Mouse (Mus musculus) midbrain, embryonic 13.5 days (tissue): ENCODE data around the gene Abhd14b. TPM values are rescaled to one million over a fixed set of nuclear protein-coding genes. Genes with fewer than 3 reads are reported as not detected.

Experiments used
- ATAC-seq: fragments of 200-750 bp; cut with Nextera tagmentation; 2 replicates; pipeline ENCODE4 v1.8.0; 2017; ENCODE audit warnings: mild to moderate bottlenecking, moderate TSS enrichment, moderate library complexity
- H3K27ac ChIP-seq: fragments of 300-500 bp; sonication (generic); 2 replicates; pipeline ENCODE4 v1.5.1; 2015; ENCODE audit warnings: inconsistent platforms, mild to moderate bottlenecking, moderate library complexity
- H3K27me3 ChIP-seq: fragments of 300-500 bp; sonication (generic); 2 replicates; pipeline ENCODE4 v1.6.1; 2015; ENCODE audit warnings: mild to moderate bottlenecking, inconsistent platforms
- H3K36me3 ChIP-seq: fragments of 300-500 bp; sonication (generic); 2 replicates; pipeline ENCODE4 v1.6.1; 2015; ENCODE audit warnings: mild to moderate bottlenecking, inconsistent platforms
- H3K4me1 ChIP-seq: fragments of 300-500 bp; sonication (generic); replicated peaks from 2 replicates; pipeline ENCODE4 v1.6.1; 2015; ENCODE audit warnings: inconsistent platforms
- H3K4me2 ChIP-seq: fragments of 300-500 bp; sonication (generic); replicated peaks from 2 replicates; pipeline ENCODE4 v1.6.1; 2015; ENCODE audit warnings: moderate library complexity, mild to moderate bottlenecking, inconsistent platforms
- H3K4me3 ChIP-seq: fragments of 300-500 bp; sonication (generic); replicated peaks from 2 replicates; pipeline ENCODE4 v1.5.1; 2015; ENCODE audit warnings: mild to moderate bottlenecking, inconsistent platforms
- H3K9ac ChIP-seq: fragments of 300-500 bp; sonication (generic); replicated peaks from 2 replicates; pipeline ENCODE4 v1.6.1; 2015; ENCODE audit warnings: mild to moderate bottlenecking, inconsistent platforms
- H3K9me3 ChIP-seq: fragments of 300-500 bp; sonication (generic); 2 replicates; pipeline ENCODE4 v1.6.1; 2016; ENCODE audit warnings: mild to moderate bottlenecking, inconsistent platforms
- WGBS: fragments of 180-500 bp; shearing (Covaris S2); methylation state at CpG from one replicate; pipeline ENCODE4 v1.1.7; 2015; 5-methylcytosine and 5-hydroxymethylcytosine counted together
- polyA plus RNA-seq: library from polyadenylated mRNA; unstranded; fragments of >200 nt; fragmentation: Nextera tagmentation; extraction: Ambion mirVana; gene quantifications from 2 replicates; pipeline ENCODE4 v1.2.1, GENCODE M21; 2015

Gene Abhd14b
- polyA plus RNA-seq, 1 experiment from 2014 or later: 6.0 TPM

- WGBS: 81% methylated on average over 7 of the region's 7 CpGs
- peaks cover 46% of the 10 kb centered on the region for H3K36me3 ChIP-seq
- H3K9ac ChIP-seq: no peak overlapping the region
- no peaks in the 10 kb centered on the region for H3K27me3 ChIP-seq
- no peaks in the 10 kb centered on the region for H3K9me3 ChIP-seq
- peaks cover 23% of the 10 kb centered on the region for H3K4me1 ChIP-seq
- ATAC-seq: no peak
- no peak overlapping the region for H3K4me3 ChIP-seq
- H3K27ac ChIP-seq: no peak overlapping the region
- H3K4me2 ChIP-seq: no peak overlapping the region
These were observed 13.9 kb upstream of the Abhd14b start for GRCm38 (mm10) chr9:106433389-106433788.

GRCm38 (mm10) chr9:106436566-106436965 lies 10.7 kb upstream of the Abhd14b start:
- Histone ChIP-seq H3K27ac (no peak overlapping the region), H3K27me3 (no peaks in the 10 kb centered on the region), H3K4me2 (no peak overlapping the region), H3K9ac (0 out of 2 replicates have a peak overlapping the region, but pooled peaks have one; percentile 14), H3K36me3 (peaks cover 38% of the 10 kb centered on the region), H3K4me1 (peaks cover 18% of the 10 kb centered on the region), H3K4me3 (no peak overlapping the region), H3K9me3 (no peaks in the 10 kb centered on the region)
- 80% methylated on average over 9 of the region's 9 CpGs for whole genome bisulfite sequencing
- ATAC-seq: no peak

GRCm38 (mm10) chr9:106442680-106443079 lies 4.6 kb upstream of the Abhd14b start:
- Histone ChIP-seq H3K36me3 (no peaks in the 10 kb centered on the region), H3K27ac (no peak overlapping the region), H3K9ac (no peak overlapping the region), H3K27me3 (no peaks in the 10 kb centered on the region), H3K4me1 (peaks cover 27% of the 10 kb centered on the region), H3K4me3 (no peak overlapping the region), H3K4me2 (no peak overlapping the region), H3K9me3 (no peaks in the 10 kb centered on the region)
- ATAC-seq: no peak
- WGBS: 75% methylated on average over 5 of the region's 5 CpGs

- ATAC-seq: no peak
- Histone ChIP-seq H3K4me1 (peaks cover 31% of the 10 kb centered on the region), H3K9ac (no peak overlapping the region), H3K27me3 (peaks cover 2% of the 10 kb centered on the region; the same call in 1 of the 2 replicates), H3K9me3 (no peaks in the 10 kb centered on the region), H3K4me3 (no peak overlapping the region), H3K36me3 (no peaks in the 10 kb centered on the region), H3K27ac (no peak overlapping the region), H3K4me2 (0 out of 2 replicates have a peak overlapping the region, but pooled peaks have one; percentile 0)
- 78% methylated on average over 4 of the region's 4 CpGs for WGBS
These were observed 2.4 kb upstream of the Abhd14b start for GRCm38 (mm10) chr9:106444836-106445235.

- peak; percentile 43 for ATAC-seq
- Histone ChIP-seq H3K4me3 (peak overlapping the region; percentile 54), H3K36me3 (no peaks in the 10 kb centered on the region), H3K27me3 (peaks cover 4% of the 10 kb centered on the region; the same call in 1 of the 2 replicates), H3K9ac (0 out of 2 replicates have a peak overlapping the region, but pooled peaks have one; percentile 70), H3K4me2 (peak overlapping the region; percentile 68), H3K4me1 (peaks cover 57% of the 10 kb centered on the region), H3K9me3 (no peaks in the 10 kb centered on the region), H3K27ac (peak overlapping the region; percentile 57)
- 36% methylated on average over 9 of the region's 9 CpGs for WGBS
These were observed 692 bp downstream of the Abhd14b start for GRCm38 (mm10) chr9:106447951-106448350.

GRCm38 (mm10) chr9:106448498-106449031 lies 1.3 kb downstream of the Abhd14b start:
- H3K4me3 ChIP-seq: peak overlapping the region; percentile 40
- H3K36me3 ChIP-seq: no peaks in the 10 kb centered on the region
- peak overlapping the region; percentile 53; the same call in 1 of the 2 replicates for H3K27ac ChIP-seq
- H3K4me2 ChIP-seq: peak overlapping the region; percentile 64
- H3K9me3 ChIP-seq: no peaks in the 10 kb centered on the region
- WGBS: under 1% methylated on average over 23 of the region's 23 CpGs
- peak overlapping the region; percentile 69 for H3K9ac ChIP-seq
- peaks cover 60% of the 10 kb centered on the region for H3K4me1 ChIP-seq
- H3K27me3 ChIP-seq: peaks cover 4% of the 10 kb centered on the region; the same call in 1 of the 2 replicates
- ATAC-seq: peak; percentile 44

- Histone ChIP-seq H3K9me3 (no peaks in the 10 kb centered on the region), H3K36me3 (no peaks in the 10 kb centered on the region), H3K4me2 (no peak overlapping the region), H3K9ac (no peak overlapping the region), H3K4me3 (no peak overlapping the region), H3K27ac (no peak overlapping the region), H3K4me1 (peaks cover 64% of the 10 kb centered on the region), H3K27me3 (peaks cover 4% of the 10 kb centered on the region; the same call in 1 of the 2 replicates)
- whole genome bisulfite sequencing: 92% methylated on average over 8 of the region's 8 CpGs
- ATAC-seq: no peak
These were observed 2.7 kb downstream of the Abhd14b start for GRCm38 (mm10) chr9:106449947-106450346.

- Histone ChIP-seq H3K36me3 (no peaks in the 10 kb centered on the region), H3K27me3 (peaks cover 4% of the 10 kb centered on the region; the same call in 1 of the 2 replicates), H3K9ac (peak overlapping the region; percentile 37; the same call in 1 of the 2 replicates), H3K27ac (no peak overlapping the region), H3K4me1 (peaks cover 71% of the 10 kb centered on the region), H3K4me2 (no peak overlapping the region), H3K9me3 (no peaks in the 10 kb centered on the region), H3K4me3 (no peak overlapping the region)
- ATAC-seq: no peak
- 26% methylated on average over 9 of the region's 9 CpGs for WGBS
These were observed 3.4 kb downstream of the Abhd14b start for GRCm38 (mm10) chr9:106450661-106451060.

GRCm38 (mm10) chr9:106451298-106451697 lies 4.0 kb downstream of the Abhd14b start:
- Histone ChIP-seq H3K36me3 (no peaks in the 10 kb centered on the region), H3K4me2 (no peak overlapping the region), H3K27ac (no peak overlapping the region), H3K4me1 (peaks cover 75% of the 10 kb centered on the region), H3K27me3 (peaks cover 4% of the 10 kb centered on the region; the same call in 1 of the 2 replicates), H3K9ac (no peak overlapping the region), H3K4me3 (no peak overlapping the region), H3K9me3 (no peaks in the 10 kb centered on the region)
- 81% methylated on average over 11 of the region's 11 CpGs for WGBS
- no peak for ATAC-seq

- Histone ChIP-seq H3K4me2 (no peak overlapping the region; the same call in 1 of the 2 replicates), H3K27ac (no peak overlapping the region)
These were observed 4.6 kb downstream of the Abhd14b start for GRCm38 (mm10) chr9:106451899-106452298.

GRCm38 (mm10) chr9:106452351-106452750 lies 5.1 kb downstream of the Abhd14b start:
- peaks cover 4% of the 10 kb centered on the region; the same call in 1 of the 2 replicates for H3K27me3 ChIP-seq
- 17% methylated on average over 6 of the region's 6 CpGs for WGBS
- peak overlapping the region; percentile 97 for H3K27ac ChIP-seq
- no peak for ATAC-seq
- peaks cover 75% of the 10 kb centered on the region for H3K4me1 ChIP-seq
- H3K9me3 ChIP-seq: no peaks in the 10 kb centered on the region
- H3K4me2 ChIP-seq: peak overlapping the region; percentile 98
- no peaks in the 10 kb centered on the region for H3K36me3 ChIP-seq
- peak overlapping the region; percentile 96 for H3K9ac ChIP-seq
- H3K4me3 ChIP-seq: peak overlapping the region; percentile 86

More at GRCm38 (mm10) chr9:106451899-106452298, 4.6 kb downstream of the Abhd14b start:
- no peak overlapping the region for H3K9ac ChIP-seq
- peaks cover 75% of the 10 kb centered on the region for H3K4me1 ChIP-seq
- H3K27me3 ChIP-seq: peaks cover 4% of the 10 kb centered on the region; the same call in 1 of the 2 replicates
- 61% methylated on average over 2 of the region's 2 CpGs for WGBS
- ATAC-seq: no peak
- H3K9me3 ChIP-seq: no peaks in the 10 kb centered on the region
- no peaks in the 10 kb centered on the region for H3K36me3 ChIP-seq
- H3K4me3 ChIP-seq: peak overlapping the region; percentile 86; the same call in 1 of the 2 replicates

- H3K4me3 ChIP-seq: peak overlapping the region; percentile 86
- H3K36me3 ChIP-seq: no peaks in the 10 kb centered on the region
- no peak; the same call in 1 of the 2 replicates for ATAC-seq
- peak overlapping the region; percentile 97 for H3K27ac ChIP-seq
- H3K4me1 ChIP-seq: peaks cover 76% of the 10 kb centered on the region
- peak overlapping the region; percentile 98 for H3K4me2 ChIP-seq
- peaks cover 4% of the 10 kb centered on the region; the same call in 1 of the 2 replicates for H3K27me3 ChIP-seq
- H3K9ac ChIP-seq: peak overlapping the region; percentile 96
- under 1% methylated on average over 7 of the region's 7 CpGs for WGBS
- H3K9me3 ChIP-seq: no peaks in the 10 kb centered on the region
These were observed 5.6 kb downstream of the Abhd14b start for GRCm38 (mm10) chr9:106452821-106453220.
